Mouse (Mus musculus): ENCODE results near the gene Prph.

DNA sequence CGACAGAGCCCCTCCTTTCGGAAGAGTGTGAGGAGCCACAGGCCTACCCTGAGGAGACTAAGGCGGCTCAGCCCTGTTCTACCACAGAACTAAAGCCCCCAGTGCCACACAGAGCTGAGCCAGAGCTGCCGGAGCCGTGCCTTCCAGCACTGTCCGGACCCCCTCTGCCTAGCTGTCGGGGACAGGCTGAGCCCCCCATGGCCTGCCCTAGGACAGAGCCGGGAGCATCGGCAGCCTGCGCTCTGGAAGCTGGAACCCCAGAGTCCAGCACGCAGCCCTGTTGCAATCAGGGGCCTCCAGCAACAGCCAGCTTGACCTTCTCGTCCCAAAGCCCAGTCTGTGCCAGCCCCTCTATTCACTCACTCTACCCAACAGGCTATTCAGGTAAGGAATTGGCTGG is 27.3 kb downstream of the Prph start:
- TF ChIP-seq CTCF (IDR thresholded peaks at IDR 0.05; ENCODE audit: low read depth, low read length) (no peak), POLR2A (IDR thresholded peaks at IDR 0.05; ENCODE audit: insufficient read depth, low read length) (no peak), EP300 (IDR thresholded peaks at IDR 0.05; ENCODE audit: insufficient read depth, low read depth, low read length) (no peak)
